Mouse (Mus musculus) heart, postnatal 0 days (tissue): Measurements from ENCODE around the gene Schip1.

Experiments used
- CTCF ChIP-seq: IDR thresholded peaks from 2 replicates; pipeline ENCODE4 v1.5.1; 2016; ENCODE audit warnings: antibody characterized with exemption, control low read depth, low read depth
- EP300 ChIP-seq: IDR thresholded peaks from 2 replicates; pipeline ENCODE4 v1.6.1; 2016; ENCODE audit warnings: antibody characterized with exemption, low read depth

GRCm38 (mm10) chr3:68590436-68590835 is 525.8 kb downstream of the Schip1 start:
- TF ChIP-seq CTCF (no peak), EP300 (no peak)
